ENCODE assay signal across 12 mouse cellular contexts in genomic region chr5:143301296-143301695, GRCm38 (mm10). TPM values are rescaled to one million over a fixed set of nuclear protein-coding genes. Genes with fewer than 3 reads are reported as not detected.
DNase-seq lines count a peak whose midpoint lies in the region; ATAC-seq and TF ChIP-seq lines count a peak whose summit lies in the region.
"Had no signal": no experiment of that assay in that cellular context is flagged by ENCODE, and none has a peak within 500 bp of the region (broad histone marks: within the 10 kb centered on the region; RNA-seq: fewer than 3 reads in every experiment).

No protein-coding gene starts in this region.

- TF ChIP-seq POLR2A in bone marrow, adult 2 months (IDR thresholded peaks at IDR 0.05; ENCODE audit: borderline replicate concordance, control insufficient read depth, low read depth, low read length), result no peak

- peaks cover 79% of the 10 kb centered on the region for H3K36me3 ChIP-seq in kidney, embryonic 15.5 days
- peaks cover 28% of the 10 kb centered on the region for H3K36me3 ChIP-seq in forebrain, embryonic 16.5 days (ENCODE audit: control insufficient read depth, insufficient read depth)

- WGBS in kidney, embryonic 15.5 days, result 76% methylated on average over 8 of the region's 8 CpGs
- WGBS in bone marrow, adult 2 months, result 73% methylated on average over 8 of the region's 8 CpGs
- WGBS in forebrain, embryonic 16.5 days, result 78% methylated on average over 8 of the region's 8 CpGs

- no peak overlapping the region for H3K27ac ChIP-seq in kidney, embryonic 15.5 days
- no peak overlapping the region for H3K27ac ChIP-seq in bone marrow, adult 2 months (ENCODE audit: control insufficient read depth, insufficient read depth, low read depth, low read length, poor library complexity)
- H3K27ac ChIP-seq in forebrain, embryonic 16.5 days (ENCODE audit: low read length), result no peak overlapping the region
- H3K27ac ChIP-seq: embryonic facial prominence, embryonic 15.5 days; midbrain, embryonic 15.5 days had no signal

- H3K4me3 ChIP-seq in kidney, embryonic 15.5 days (replicated peaks), result no peak overlapping the region
- no peak overlapping the region for H3K4me3 ChIP-seq in bone marrow, adult 2 months (replicated peaks; ENCODE audit: control insufficient read depth, low read depth, low read length)
- no peak overlapping the region for H3K4me3 ChIP-seq in forebrain, embryonic 16.5 days (replicated peaks; ENCODE audit: low read length)
- H3K4me3 ChIP-seq: embryonic facial prominence, embryonic 15.5 days; midbrain, embryonic 15.5 days had no signal

- ATAC-seq in kidney, embryonic 15.5 days (replicated peaks; ENCODE audit: low FRiP score), result no peak
- ATAC-seq in megakaryocyte progenitor cell, adult 5-6 weeks (replicated peaks; ENCODE audit: poor library complexity), result peak; percentile 77
- no peak for ATAC-seq in forebrain, embryonic 16.5 days
- ATAC-seq: midbrain, embryonic 15.5 days had no signal

- H3K9ac ChIP-seq in kidney, embryonic 15.5 days, result no peak overlapping the region
- H3K9ac ChIP-seq in forebrain, embryonic 16.5 days (replicated peaks; ENCODE audit: low read depth, low read length), result no peak overlapping the region
- H3K9ac ChIP-seq: embryonic facial prominence, embryonic 15.5 days; midbrain, embryonic 15.5 days had no signal

- H3K9me3 ChIP-seq in kidney, embryonic 15.5 days (replicated peaks), result no peaks in the 10 kb centered on the region
- H3K9me3 ChIP-seq in forebrain, embryonic 16.5 days (ENCODE audit: control insufficient read depth, low read length), result 0 out of 2 replicates have a peak, but pooled peaks cover 2% of the 10 kb centered on the region
- H3K9me3 ChIP-seq: embryonic facial prominence, embryonic 15.5 days; midbrain, embryonic 15.5 days had no signal

- peak; percentile 55 for DNase-seq in kidney, postnatal 10 days
- DNase-seq in retina, postnatal 1 day, result peak; percentile 13
- no peak for DNase-seq in retina, embryonic 14.5 days (ENCODE audit: low spot score)
- no peak for DNase-seq in cerebellum, adult 9-10 months
- DNase-seq: heart, postnatal 10 days had no signal

- peak; percentile 40; the same call in 1 of the 2 replicates for TF ChIP-seq CTCF in bone marrow, adult 2 months (IDR thresholded peaks at IDR 0.05; ENCODE audit: control insufficient read depth, insufficient read depth, low read length)

- H3K27me3 ChIP-seq in kidney, embryonic 15.5 days, result no peaks in the 10 kb centered on the region
- H3K27me3 ChIP-seq in forebrain, embryonic 16.5 days (replicated peaks; ENCODE audit: control insufficient read depth, insufficient read depth, low read length), result no peaks in the 10 kb centered on the region
- H3K27me3 ChIP-seq: embryonic facial prominence, embryonic 15.5 days; midbrain, embryonic 15.5 days had no signal

- H3K4me2 ChIP-seq in kidney, embryonic 15.5 days, result no peak overlapping the region
- no peak overlapping the region for H3K4me2 ChIP-seq in forebrain, embryonic 16.5 days (ENCODE audit: low read length)
- H3K4me2 ChIP-seq: embryonic facial prominence, embryonic 15.5 days; midbrain, embryonic 15.5 days had no signal

- 0 out of 2 replicates have a peak, but pooled peaks cover 4% of the 10 kb centered on the region for H3K4me1 ChIP-seq in kidney, embryonic 15.5 days
- no peaks in the 10 kb centered on the region for H3K4me1 ChIP-seq in bone marrow, adult 2 months (ENCODE audit: control insufficient read depth, insufficient read depth, low read length)
- no peaks in the 10 kb centered on the region; the same call in none of the 2 replicates for H3K4me1 ChIP-seq in forebrain, embryonic 16.5 days (replicated peaks; ENCODE audit: control insufficient read depth, insufficient read depth, low read length)
- H3K4me1 ChIP-seq: embryonic facial prominence, embryonic 15.5 days; midbrain, embryonic 15.5 days had no signal

RNA-seq across cellular contexts. Expression of gene Zfp853, which starts 7.9 kb away (rescaled TPM):
- polyA plus RNA-seq in kidney, embryonic 15.5 days (2015; fragmentation: Nextera tagmentation; extraction: Ambion mirVana), result 0.08 TPM in 2 replicates
- not detected in 2 replicates for polyA plus RNA-seq in bone marrow, adult 2 months (2011; ENCODE audit: insufficient read depth, insufficient read length, low replicate concordance, missing spikeins)
- total RNA-seq in megakaryocyte progenitor cell, adult 5-6 weeks (2015), result not detected in 2 replicates
- not detected in 2 replicates for total RNA-seq in megakaryocyte progenitor cell, adult 5-6 weeks (2017)
- 0.13 TPM in 1 of 2 replicates, not detected in the other for polyA plus RNA-seq in forebrain, embryonic 16.5 days (2015; fragmentation: Nextera tagmentation; extraction: Ambion mirVana)
- total RNA-seq: gastrocnemius, adult 18-20 months had no signal

RNA-seq across cellular contexts. Expression of gene E130309D02Rik, which starts 13.9 kb away (rescaled TPM):
- 39.9 and 43.6 TPM in 2 replicates for polyA plus RNA-seq in kidney, embryonic 15.5 days (2015; fragmentation: Nextera tagmentation; extraction: Ambion mirVana)
- 7.6 and 13.1 TPM in 2 replicates for polyA plus RNA-seq in bone marrow, adult 2 months (2011; ENCODE audit: insufficient read depth, insufficient read length, low replicate concordance, missing spikeins)
- total RNA-seq in megakaryocyte progenitor cell, adult 5-6 weeks (2015), result 40.4 and 41.5 TPM in 2 replicates
- 23.7 and 23.8 TPM in 2 replicates for total RNA-seq in megakaryocyte progenitor cell, adult 5-6 weeks (2017)
- polyA plus RNA-seq in forebrain, embryonic 16.5 days (2015; fragmentation: Nextera tagmentation; extraction: Ambion mirVana), result 45.4 and 49.5 TPM in 2 replicates

RNA-seq across cellular contexts. Expression of gene Zdhhc4, which starts 27.8 kb away (rescaled TPM):
- polyA plus RNA-seq in kidney, embryonic 15.5 days (2015; fragmentation: Nextera tagmentation; extraction: Ambion mirVana), result 74.3 and 76.4 TPM in 2 replicates
- polyA plus RNA-seq in bone marrow, adult 2 months (2011; ENCODE audit: insufficient read depth, insufficient read length, low replicate concordance, missing spikeins), result 21.0 and 33.2 TPM in 2 replicates
- 58.7 and 66.4 TPM in 2 replicates for total RNA-seq in megakaryocyte progenitor cell, adult 5-6 weeks (2015)
- total RNA-seq in megakaryocyte progenitor cell, adult 5-6 weeks (2017), result 36.2 and 38.7 TPM in 2 replicates
- polyA plus RNA-seq in forebrain, embryonic 16.5 days (2015; fragmentation: Nextera tagmentation; extraction: Ambion mirVana), result 77.9 and 78.6 TPM in 2 replicates

RNA-seq across cellular contexts. Expression of gene Zfp316, which starts 31.5 kb away (rescaled TPM):
- polyA plus RNA-seq in kidney, embryonic 15.5 days (2015; fragmentation: Nextera tagmentation; extraction: Ambion mirVana), result 3.2 and 3.3 TPM in 2 replicates
- 0.87 and 0.90 TPM in 2 replicates for polyA plus RNA-seq in bone marrow, adult 2 months (2011; ENCODE audit: insufficient read depth, insufficient read length, low replicate concordance, missing spikeins)
- total RNA-seq in megakaryocyte progenitor cell, adult 5-6 weeks (2015), result 0.44 and 0.59 TPM in 2 replicates
- 1.8 and 3.7 TPM in 2 replicates for total RNA-seq in megakaryocyte progenitor cell, adult 5-6 weeks (2017)
- polyA plus RNA-seq in forebrain, embryonic 16.5 days (2015; fragmentation: Nextera tagmentation; extraction: Ambion mirVana), result 8.9 and 9.5 TPM in 2 replicates

RNA-seq across cellular contexts. Expression of gene Grid2ip, which starts 55.8 kb away (rescaled TPM):
- polyA plus RNA-seq in kidney, embryonic 15.5 days (2015; fragmentation: Nextera tagmentation; extraction: Ambion mirVana), result 0.14 TPM in 1 of 2 replicates, not detected in the other
- polyA plus RNA-seq in bone marrow, adult 2 months (2011; ENCODE audit: insufficient read depth, insufficient read length, low replicate concordance, missing spikeins), result not detected in 2 replicates
- total RNA-seq in megakaryocyte progenitor cell, adult 5-6 weeks (2015), result not detected in 2 replicates
- not detected in 2 replicates for total RNA-seq in megakaryocyte progenitor cell, adult 5-6 weeks (2017)
- 0.36 and 1.0 TPM in 2 replicates for polyA plus RNA-seq in forebrain, embryonic 16.5 days (2015; fragmentation: Nextera tagmentation; extraction: Ambion mirVana)
- total RNA-seq: gastrocnemius, adult 18-20 months; heart, postnatal 10 days had no signal

Comparison
In these comparisons a context has a peak if more than half of its experiments do, and no peak if none do; other contexts are left out.
1. DNase-seq: peak in kidney, postnatal 10 days (single experiment) and retina, postnatal 1 day (single experiment); none in retina, embryonic 14.5 days (single experiment) and cerebellum, adult 9-10 months (single experiment).